Mouse (Mus musculus): ENCODE data around the gene Smpd3. TPM values are rescaled to one million over a fixed set of nuclear protein-coding genes. Genes with fewer than 3 reads are reported as not detected.
A peak's percentile ranks its signal among the peaks of the same experiment; 100 is the strongest.

Gene Smpd3
- polyA plus RNA-seq, 1 experiment from 2014 or later = 64.8 TPM

DNA sequence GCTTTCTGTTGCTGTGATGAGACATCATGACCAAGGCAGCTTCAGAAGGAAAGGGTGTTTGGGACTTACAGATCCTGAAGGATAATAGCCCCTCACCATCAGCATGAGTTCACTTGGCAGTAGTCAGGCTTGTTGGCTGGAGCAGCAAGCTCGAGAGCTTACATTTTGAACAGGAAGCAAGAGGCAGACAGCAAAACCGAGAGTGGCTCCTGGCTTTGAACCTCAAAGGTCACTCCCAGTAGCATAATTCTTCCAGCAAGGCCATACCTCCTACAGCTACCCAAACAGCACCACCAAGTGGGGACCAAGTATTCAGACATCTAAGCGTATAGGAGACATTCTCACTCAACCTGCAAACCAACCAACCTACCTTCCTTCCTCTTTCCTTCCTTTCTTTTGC is 105.0 kb downstream of the Smpd3 start:
- no peak overlapping the region for H3K4me3 ChIP-seq (replicated peaks; ENCODE audit: low read length)
- H3K36me3 ChIP-seq (ENCODE audit: control insufficient read depth, insufficient read depth) = peaks cover 10% of the 10 kb centered on the region
- 89% methylated on average over 3 of the region's 3 CpGs for WGBS

DNA sequence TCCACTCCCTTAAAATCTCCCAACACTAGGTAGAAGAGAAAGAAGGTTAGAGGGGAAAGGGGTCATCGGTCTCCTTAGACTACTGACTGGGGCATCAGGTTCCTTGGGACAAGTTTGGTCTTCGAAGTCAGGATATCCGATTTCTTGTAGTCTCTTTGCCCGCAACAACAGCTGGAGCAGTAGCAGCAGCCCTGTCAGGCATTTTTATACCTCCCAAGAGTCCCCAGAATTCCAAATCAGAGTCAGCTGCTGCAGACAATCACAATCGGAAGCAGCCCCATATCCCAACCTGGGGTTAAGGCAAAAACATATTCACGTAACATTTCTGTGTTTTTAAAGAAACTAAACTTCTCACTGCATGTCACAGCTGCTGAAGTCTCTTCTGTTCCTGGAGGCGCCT is 106.3 kb downstream of the Smpd3 start:
- Histone ChIP-seq H3K36me3 (ENCODE audit: control insufficient read depth, insufficient read depth) (peaks cover 4% of the 10 kb centered on the region), H3K4me2 (ENCODE audit: low read length) (no peak overlapping the region), H3K27ac (ENCODE audit: low read length) (no peak overlapping the region), H3K4me3 (replicated peaks; ENCODE audit: low read length) (no peak overlapping the region), H3K9ac (replicated peaks; ENCODE audit: low read depth, low read length) (no peak overlapping the region), H3K27me3 (replicated peaks; ENCODE audit: control insufficient read depth, insufficient read depth, low read length) (no peaks in the 10 kb centered on the region), H3K4me1 (replicated peaks; ENCODE audit: control insufficient read depth, insufficient read depth, low read length) (no peaks in the 10 kb centered on the region), H3K9me3 (ENCODE audit: control insufficient read depth, low read length) (no peaks in the 10 kb centered on the region)
- WGBS = 98% methylated on average over 7 of the region's 7 CpGs
- no peak for ATAC-seq

More for the DNA sequence above, 105.0 kb downstream of the Smpd3 start:
- Histone ChIP-seq H3K4me2 (ENCODE audit: low read length) (no peak overlapping the region), H3K9ac (replicated peaks; ENCODE audit: low read depth, low read length) (no peak overlapping the region), H3K4me1 (replicated peaks; ENCODE audit: control insufficient read depth, insufficient read depth, low read length) (no peaks in the 10 kb centered on the region), H3K27ac (ENCODE audit: low read length) (no peak overlapping the region), H3K27me3 (replicated peaks; ENCODE audit: control insufficient read depth, insufficient read depth, low read length) (no peaks in the 10 kb centered on the region), H3K9me3 (ENCODE audit: control insufficient read depth, low read length) (no peaks in the 10 kb centered on the region)
- ATAC-seq = no peak

DNA sequence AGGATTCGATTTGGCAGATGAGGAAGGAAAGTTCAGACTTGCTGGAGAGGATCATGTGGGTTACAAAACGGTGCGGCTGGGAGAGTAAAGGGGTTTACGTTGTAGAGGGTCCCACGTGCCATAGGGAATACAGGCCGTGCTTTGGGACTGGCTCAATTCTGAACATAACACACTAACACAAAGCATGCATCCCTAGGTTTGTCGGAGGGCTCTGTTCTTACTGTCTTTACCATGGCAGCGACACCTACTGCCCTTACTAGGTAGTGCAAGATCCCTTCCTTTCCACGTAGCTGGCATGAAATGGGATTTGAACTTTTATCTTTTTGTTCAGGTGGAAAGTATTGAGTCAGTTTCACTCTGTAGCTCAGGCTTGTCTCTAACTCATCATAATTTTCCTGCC is 111.2 kb downstream of the Smpd3 start:
- no peak overlapping the region for H3K9ac ChIP-seq (replicated peaks; ENCODE audit: low read depth, low read length)
- peak; percentile 57; the same call in 1 of the 2 replicates for ATAC-seq

DNA sequence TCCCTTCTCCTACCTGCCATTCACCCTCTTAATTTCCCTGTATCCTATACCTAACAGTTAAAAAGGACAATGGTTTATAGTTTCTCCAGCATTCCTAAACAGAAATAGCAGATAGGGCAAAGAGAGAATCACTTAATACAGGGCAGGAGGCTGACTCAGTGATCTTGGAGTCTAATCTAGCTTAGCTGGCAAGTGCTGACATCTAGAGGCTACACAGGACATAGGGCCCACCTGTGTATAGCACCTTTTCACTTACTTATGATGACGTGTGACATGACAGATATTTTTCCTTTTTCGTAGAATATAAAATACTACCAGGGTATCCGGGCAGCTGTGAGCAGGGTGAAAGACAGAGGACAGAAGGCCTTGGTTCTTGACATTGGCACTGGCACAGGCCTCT is 118.2 kb downstream of the Smpd3 start:
- H3K27ac ChIP-seq (ENCODE audit: low read length) = no peak overlapping the region
- WGBS = 95% methylated on average over 3 of the region's 3 CpGs
- H3K4me1 ChIP-seq (replicated peaks; ENCODE audit: control insufficient read depth, insufficient read depth, low read length) = no peaks in the 10 kb centered on the region
- H3K4me2 ChIP-seq (ENCODE audit: low read length) = no peak overlapping the region
- H3K4me3 ChIP-seq (replicated peaks; ENCODE audit: low read length) = no peak overlapping the region
- no peak overlapping the region for H3K9ac ChIP-seq (replicated peaks; ENCODE audit: low read depth, low read length)
- no peak for ATAC-seq
- no peaks in the 10 kb centered on the region for H3K27me3 ChIP-seq (replicated peaks; ENCODE audit: control insufficient read depth, insufficient read depth, low read length)
- peaks cover 6% of the 10 kb centered on the region for H3K36me3 ChIP-seq (ENCODE audit: control insufficient read depth, insufficient read depth)
- no peaks in the 10 kb centered on the region for H3K9me3 ChIP-seq (ENCODE audit: control insufficient read depth, low read length)

More for the DNA sequence above, 111.2 kb downstream of the Smpd3 start:
- Histone ChIP-seq H3K27ac (ENCODE audit: low read length) (no peak overlapping the region), H3K4me3 (replicated peaks; ENCODE audit: low read length) (no peak overlapping the region), H3K4me2 (ENCODE audit: low read length) (no peak overlapping the region), H3K36me3 (ENCODE audit: control insufficient read depth, insufficient read depth) (peaks cover 5% of the 10 kb centered on the region), H3K4me1 (replicated peaks; ENCODE audit: control insufficient read depth, insufficient read depth, low read length) (no peaks in the 10 kb centered on the region), H3K27me3 (replicated peaks; ENCODE audit: control insufficient read depth, insufficient read depth, low read length) (no peaks in the 10 kb centered on the region), H3K9me3 (ENCODE audit: control insufficient read depth, low read length) (no peaks in the 10 kb centered on the region)
- 39% methylated on average over 9 of the region's 9 CpGs for WGBS

DNA sequence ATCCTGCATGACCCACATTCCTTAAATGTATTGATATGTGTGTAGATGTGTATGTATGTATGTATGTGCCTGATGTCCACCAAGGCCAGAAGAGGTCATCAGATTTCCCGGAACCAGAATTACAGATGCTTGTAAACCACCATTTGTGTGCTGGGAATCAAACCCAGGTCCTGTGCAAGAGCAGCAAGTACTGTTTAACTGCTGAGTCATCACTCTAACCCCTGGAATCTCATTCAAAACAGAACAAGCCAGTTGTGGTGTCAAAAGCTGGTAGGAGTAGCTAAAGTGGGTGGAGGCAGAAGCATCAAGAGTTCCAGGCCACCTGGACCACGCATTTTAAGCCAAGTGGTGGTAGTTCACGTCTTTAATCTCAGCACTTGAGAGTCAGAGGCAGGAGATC is 123.8 kb downstream of the Smpd3 start:
- no peak for ATAC-seq
- WGBS = 95% methylated on average over 3 of the region's 3 CpGs
- H3K9ac ChIP-seq (replicated peaks; ENCODE audit: low read depth, low read length) = no peak overlapping the region

DNA sequence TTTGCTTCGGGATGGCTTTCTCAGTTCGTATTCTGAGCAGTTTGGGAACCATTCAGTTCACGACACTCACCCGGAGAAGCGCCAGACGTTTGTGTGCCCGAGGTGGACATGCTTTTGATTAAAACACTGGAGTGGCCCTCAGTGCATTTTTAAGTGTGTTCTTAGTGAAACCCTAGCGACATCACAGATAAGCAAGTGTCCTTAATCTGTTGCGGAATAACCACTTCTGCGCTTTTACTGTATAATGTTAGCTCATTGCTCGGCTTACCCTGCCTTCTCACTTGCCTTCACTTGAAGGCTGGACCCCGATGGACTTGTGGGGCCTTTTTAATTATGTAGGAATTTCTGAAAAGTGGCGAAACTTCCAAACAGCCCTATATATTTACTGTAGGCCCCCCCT is 126.4 kb downstream of the Smpd3 start:
- Histone ChIP-seq H3K4me2 (ENCODE audit: low read length) (peak overlapping the region; percentile 85), H3K27me3 (replicated peaks; ENCODE audit: control insufficient read depth, insufficient read depth, low read length) (no peaks in the 10 kb centered on the region), H3K36me3 (ENCODE audit: control insufficient read depth, insufficient read depth) (peaks cover 4% of the 10 kb centered on the region; the same call in 1 of the 2 replicates), H3K9me3 (ENCODE audit: control insufficient read depth, low read length) (no peaks in the 10 kb centered on the region), H3K4me3 (replicated peaks; ENCODE audit: low read length) (peak overlapping the region; percentile 94), H3K27ac (ENCODE audit: low read length) (peak overlapping the region; percentile 93), H3K4me1 (replicated peaks; ENCODE audit: control insufficient read depth, insufficient read depth, low read length) (peaks cover 17% of the 10 kb centered on the region), H3K9ac (replicated peaks; ENCODE audit: low read depth, low read length) (peak overlapping the region; percentile 96)
- ATAC-seq = 0 out of 2 replicates have a peak, but pooled peaks have one; percentile 1
- 6% methylated on average over 13 of the region's 13 CpGs for WGBS

More for the DNA sequence above, 123.8 kb downstream of the Smpd3 start:
- no peaks in the 10 kb centered on the region for H3K9me3 ChIP-seq (ENCODE audit: control insufficient read depth, low read length)
- H3K4me2 ChIP-seq (ENCODE audit: low read length) = no peak overlapping the region
- no peak overlapping the region for H3K27ac ChIP-seq (ENCODE audit: low read length)
- peaks cover 6% of the 10 kb centered on the region; the same call in 1 of the 2 replicates for H3K36me3 ChIP-seq (ENCODE audit: control insufficient read depth, insufficient read depth)
- peaks cover 13% of the 10 kb centered on the region for H3K4me1 ChIP-seq (replicated peaks; ENCODE audit: control insufficient read depth, insufficient read depth, low read length)
- no peak overlapping the region for H3K4me3 ChIP-seq (replicated peaks; ENCODE audit: low read length)
- H3K27me3 ChIP-seq (replicated peaks; ENCODE audit: control insufficient read depth, insufficient read depth, low read length) = no peaks in the 10 kb centered on the region

DNA sequence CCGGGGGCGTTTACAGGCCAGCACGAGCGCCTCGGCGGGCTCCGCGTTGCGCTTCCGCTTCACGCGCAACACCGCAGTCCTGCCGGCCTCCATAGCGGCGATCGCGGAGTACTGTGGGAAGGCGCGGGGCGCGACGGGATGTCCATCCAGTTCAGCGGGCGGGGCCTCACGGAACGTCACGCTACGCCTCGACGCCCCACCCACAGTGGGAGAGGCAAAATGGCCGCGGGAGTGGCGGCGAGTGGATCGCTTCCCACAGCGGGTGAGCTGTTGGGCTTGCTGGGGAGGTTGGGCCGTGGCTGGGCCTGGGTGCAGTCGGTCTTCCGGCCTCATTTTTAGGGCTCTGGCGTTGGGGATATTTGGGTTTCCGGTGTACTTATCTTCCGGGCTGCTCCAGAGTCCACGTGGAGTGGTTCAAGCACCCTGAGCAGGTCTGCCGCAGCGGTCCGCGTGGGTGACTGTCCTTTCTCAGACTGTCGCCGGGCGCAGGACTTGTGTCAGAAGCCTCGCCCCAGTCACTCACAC is 126.9 kb downstream of the Smpd3 start, which contains the start of the genes Slc7a6os and Prmt7:
Gene Slc7a6os (minus strand): TSS at position 115 of the 525 bp plus-strand sequence.
Gene Prmt7 (plus strand): TSS at position 116 of the 525 bp plus-strand sequence.
- H3K4me3 ChIP-seq (replicated peaks; ENCODE audit: low read length) = peak within 1 kb of the TSS; percentile 94
- WGBS = under 1% methylated on average over 52 of the region's 52 CpGs
- H3K36me3 ChIP-seq (ENCODE audit: control insufficient read depth, insufficient read depth) = peaks cover 4% of the 10 kb centered on the region; the same call in 1 of the 2 replicates

DNA sequence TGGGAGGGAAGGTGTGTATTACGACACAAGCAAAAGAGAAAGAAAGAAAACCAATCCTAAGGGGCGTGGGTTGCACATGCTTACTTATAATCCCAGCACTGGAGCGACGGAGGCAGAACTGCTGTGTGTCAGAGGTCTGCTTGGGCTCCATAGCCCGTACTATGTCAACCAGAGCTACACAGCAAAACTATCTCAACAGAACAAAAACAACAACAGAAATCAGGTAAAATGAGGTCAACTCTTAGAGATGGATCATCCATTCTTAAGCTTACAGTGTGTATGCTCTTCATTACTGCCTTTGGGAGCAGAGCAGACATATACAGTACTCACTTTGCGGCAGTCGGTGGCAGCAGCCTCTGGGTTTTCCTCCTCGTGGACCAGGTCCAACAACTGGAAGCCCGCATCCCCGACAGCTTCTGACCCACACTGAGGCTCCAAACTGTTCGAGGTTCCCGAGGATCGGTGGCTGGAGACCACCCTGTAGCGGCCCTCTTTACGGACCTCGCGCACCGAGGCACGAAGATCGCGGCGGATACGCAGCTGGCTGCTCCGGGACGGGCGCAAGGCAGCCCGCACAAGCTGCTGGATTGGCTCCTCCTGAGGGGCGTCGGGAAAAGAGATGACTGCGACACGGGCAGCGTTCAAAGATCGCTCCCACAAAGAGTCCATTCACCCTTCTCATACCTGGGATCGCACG is 127.6 kb downstream of the Smpd3 start:
- peak; percentile 62 for ATAC-seq
- Histone ChIP-seq H3K27me3 (replicated peaks; ENCODE audit: control insufficient read depth, insufficient read depth, low read length) (no peaks in the 10 kb centered on the region), H3K9ac (replicated peaks; ENCODE audit: low read depth, low read length) (peak overlapping the region; percentile 96), H3K4me3 (replicated peaks; ENCODE audit: low read length) (peak overlapping the region; percentile 94), H3K36me3 (ENCODE audit: control insufficient read depth, insufficient read depth) (peaks cover 9% of the 10 kb centered on the region; the same call in 1 of the 2 replicates), H3K9me3 (ENCODE audit: control insufficient read depth, low read length) (no peaks in the 10 kb centered on the region), H3K4me1 (replicated peaks; ENCODE audit: control insufficient read depth, insufficient read depth, low read length) (peaks cover 17% of the 10 kb centered on the region), H3K27ac (ENCODE audit: low read length) (peak overlapping the region; percentile 93), H3K4me2 (ENCODE audit: low read length) (peak overlapping the region; percentile 85)
- under 1% methylated on average over 33 of the region's 35 CpGs for WGBS

More for the DNA sequence above, 126.9 kb downstream of the Smpd3 start, which contains the start of the genes Slc7a6os and Prmt7:
- Histone ChIP-seq H3K9ac (replicated peaks; ENCODE audit: low read depth, low read length) (peak within 1 kb of the TSS; percentile 96), H3K4me2 (ENCODE audit: low read length) (peak within 1 kb of the TSS; percentile 85), H3K4me1 (replicated peaks; ENCODE audit: control insufficient read depth, insufficient read depth, low read length) (peaks cover 17% of the 10 kb centered on the region), H3K27me3 (replicated peaks; ENCODE audit: control insufficient read depth, insufficient read depth, low read length) (no peaks in the 10 kb centered on the region), H3K9me3 (ENCODE audit: control insufficient read depth, low read length) (no peaks in the 10 kb centered on the region), H3K27ac (ENCODE audit: low read length) (peak within 1 kb of the TSS; percentile 93)
- ATAC-seq = peak; percentile 99

Data from forebrain, embryonic 16.5 days (tissue).